Mouse (Mus musculus) liver, embryonic 15.5 days (tissue): ENCODE data around the gene Nop53. TPM values are rescaled to one million over a fixed set of nuclear protein-coding genes. Genes with fewer than 3 reads are reported as not detected.
"Not testable (repeated sequence)": the region's sequence is repeated elsewhere in the genome, so short reads cannot be mapped to it uniquely, and the experiment has no call there.

ENCODE experiments used
- ATAC-seq: fragments of 200-750 bp; cut with Nextera tagmentation; 2 replicates; pipeline ENCODE4 v1.8.0; 2017; ENCODE audit warnings: moderate number of reproducible peaks, mild to moderate bottlenecking, moderate library complexity; ENCODE audit not compliant: insufficient read depth
- H3K27ac ChIP-seq: fragments of 300-500 bp; sonication (generic); replicated peaks from 2 replicates; pipeline ENCODE4 v1.5.1; 2015; ENCODE audit warnings: mild to moderate bottlenecking, inconsistent platforms
- H3K27me3 ChIP-seq: fragments of 300-500 bp; sonication (generic); 2 replicates; pipeline ENCODE4 v1.6.1; 2015; ENCODE audit warnings: mild to moderate bottlenecking, inconsistent platforms
- H3K36me3 ChIP-seq: fragments of 300-500 bp; sonication (generic); replicated peaks from 2 replicates; pipeline ENCODE4 v1.6.1; 2015; ENCODE audit warnings: moderate library complexity, mild to moderate bottlenecking, inconsistent platforms
- H3K4me1 ChIP-seq: fragments of 300-500 bp; sonication (generic); replicated peaks from 2 replicates; pipeline ENCODE4 v1.6.1; 2015; ENCODE audit warnings: inconsistent platforms
- H3K4me2 ChIP-seq: fragments of 300-500 bp; sonication (generic); 2 replicates; pipeline ENCODE4 v1.6.1; 2015; ENCODE audit warnings: moderate library complexity, mild to moderate bottlenecking, inconsistent platforms
- H3K4me3 ChIP-seq: fragments of 300-500 bp; sonication (generic); replicated peaks from 2 replicates; pipeline ENCODE4 v1.5.1; 2015; ENCODE audit warnings: mild to moderate bottlenecking, inconsistent platforms
- H3K9ac ChIP-seq: fragments of 300-500 bp; sonication (generic); 2 replicates; pipeline ENCODE4 v1.6.1; 2015; ENCODE audit warnings: moderate library complexity, mild to moderate bottlenecking, inconsistent platforms
- H3K9me3 ChIP-seq: fragments of 300-500 bp; sonication (generic); replicated peaks from 2 replicates; pipeline ENCODE4 v1.6.1; 2016; ENCODE audit warnings: inconsistent platforms
- WGBS: fragments of 180-500 bp; shearing (Covaris S2); methylation state at CpG from one replicate; pipeline ENCODE4 v1.1.7; 2015; ENCODE audit warnings: mixed read lengths; ENCODE audit not compliant: insufficient replicate concordance; 5-methylcytosine and 5-hydroxymethylcytosine counted together
- polyA plus RNA-seq: library from polyadenylated mRNA; unstranded; fragments of >200 nt; fragmentation: Nextera tagmentation; extraction: Ambion mirVana; gene quantifications from 2 replicates; pipeline ENCODE4 v1.2.1, GENCODE M21; 2015

The Nop53 gene
- polyA plus RNA-seq, 1 experiment from 2014 or later, result 81.2 TPM

GRCm38 (mm10) chr7:15918371-15918770 is 27.5 kb downstream of the Nop53 start:
- H3K36me3 ChIP-seq, result peaks cover 31% of the 10 kb centered on the region
- H3K9me3 ChIP-seq, result no peaks in the 10 kb centered on the region
- no peak overlapping the region for H3K4me2 ChIP-seq
- no peak for ATAC-seq
- H3K27me3 ChIP-seq, result no peaks in the 10 kb centered on the region
- H3K4me1 ChIP-seq, result peaks cover 46% of the 10 kb centered on the region
- H3K27ac ChIP-seq, result no peak overlapping the region
- no peak overlapping the region for H3K4me3 ChIP-seq
- H3K9ac ChIP-seq, result no peak overlapping the region

- no peak overlapping the region for H3K4me3 ChIP-seq
- no peak overlapping the region for H3K27ac ChIP-seq
- peaks cover 31% of the 10 kb centered on the region for H3K36me3 ChIP-seq
- no peak overlapping the region for H3K9ac ChIP-seq
- no peaks in the 10 kb centered on the region for H3K9me3 ChIP-seq
- no peaks in the 10 kb centered on the region for H3K27me3 ChIP-seq
- ATAC-seq, result no peak
- peaks cover 34% of the 10 kb centered on the region for H3K4me1 ChIP-seq
- WGBS, result 59% methylated on average over 4 of the region's 4 CpGs
- H3K4me2 ChIP-seq, result no peak overlapping the region
Observed at GRCm38 (mm10) chr7:15916996-15917395, 28.9 kb downstream of the Nop53 start.

GRCm38 (mm10) chr7:15916134-15916723 is 29.6 kb downstream of the Nop53 start:
- no peaks in the 10 kb centered on the region for H3K27me3 ChIP-seq
- H3K27ac ChIP-seq, result no peak overlapping the region
- H3K4me1 ChIP-seq, result peaks cover 26% of the 10 kb centered on the region
- no peak overlapping the region for H3K4me2 ChIP-seq
- H3K4me3 ChIP-seq, result no peak overlapping the region
- H3K9ac ChIP-seq, result no peak overlapping the region
- ATAC-seq, result no peak
- 66% methylated on average over 3 of the region's 3 CpGs for WGBS
- no peaks in the 10 kb centered on the region for H3K9me3 ChIP-seq
- peaks cover 31% of the 10 kb centered on the region for H3K36me3 ChIP-seq

DNA sequence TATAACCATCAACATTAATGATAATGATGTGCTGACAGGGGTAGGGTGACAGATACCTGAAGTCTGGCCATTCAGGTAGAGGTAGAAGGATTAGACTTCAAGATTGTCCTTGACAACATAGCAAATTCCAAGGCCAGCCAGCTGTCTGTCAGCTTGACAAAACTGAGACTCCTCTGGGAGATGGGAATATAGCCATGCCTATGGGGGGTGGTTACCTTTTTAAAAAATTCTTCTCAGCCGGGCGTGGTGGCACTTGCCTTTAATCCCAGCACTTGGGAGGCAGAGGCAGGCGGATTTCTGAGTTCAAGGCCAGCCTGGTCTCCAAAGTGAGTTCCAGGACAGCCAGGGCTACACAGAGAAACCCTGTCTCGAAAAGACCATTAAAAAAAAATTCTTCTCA is 30.2 kb downstream of the Nop53 start:
- Histone ChIP-seq H3K36me3 (peaks cover 31% of the 10 kb centered on the region), H3K4me1 (peaks cover 21% of the 10 kb centered on the region)
- H3K27ac ChIP-seq, H3K4me3 ChIP-seq, H3K4me2 ChIP-seq, ATAC-seq, H3K9me3 ChIP-seq, H3K27me3 ChIP-seq, H3K9ac ChIP-seq: not testable (repeated sequence)
- WGBS, result 66% methylated on average over 4 of the region's 4 CpGs

GRCm38 (mm10) chr7:15914751-15915150 is 31.1 kb downstream of the Nop53 start:
- Histone ChIP-seq H3K9ac (no peak overlapping the region), H3K36me3 (peaks cover 25% of the 10 kb centered on the region), H3K4me1 (peaks cover 11% of the 10 kb centered on the region), H3K4me2 (no peak overlapping the region), H3K9me3 (no peaks in the 10 kb centered on the region), H3K27ac (no peak overlapping the region), H3K27me3 (no peaks in the 10 kb centered on the region), H3K4me3 (no peak overlapping the region)
- no peak for ATAC-seq
- 67% methylated on average over 2 of the region's 2 CpGs for WGBS

- peaks cover 20% of the 10 kb centered on the region for H3K36me3 ChIP-seq
- H3K9me3 ChIP-seq, result no peaks in the 10 kb centered on the region
- no peaks in the 10 kb centered on the region for H3K27me3 ChIP-seq
- ATAC-seq, result no peak
- no peak overlapping the region for H3K4me3 ChIP-seq
- no peak overlapping the region for H3K27ac ChIP-seq
- no peak overlapping the region for H3K9ac ChIP-seq
- H3K4me2 ChIP-seq, result no peak overlapping the region
- peaks cover 6% of the 10 kb centered on the region for H3K4me1 ChIP-seq
- WGBS, result 30% methylated on average over 2 of the region's 2 CpGs
Observed at GRCm38 (mm10) chr7:15914252-15914651, 31.6 kb downstream of the Nop53 start.

DNA sequence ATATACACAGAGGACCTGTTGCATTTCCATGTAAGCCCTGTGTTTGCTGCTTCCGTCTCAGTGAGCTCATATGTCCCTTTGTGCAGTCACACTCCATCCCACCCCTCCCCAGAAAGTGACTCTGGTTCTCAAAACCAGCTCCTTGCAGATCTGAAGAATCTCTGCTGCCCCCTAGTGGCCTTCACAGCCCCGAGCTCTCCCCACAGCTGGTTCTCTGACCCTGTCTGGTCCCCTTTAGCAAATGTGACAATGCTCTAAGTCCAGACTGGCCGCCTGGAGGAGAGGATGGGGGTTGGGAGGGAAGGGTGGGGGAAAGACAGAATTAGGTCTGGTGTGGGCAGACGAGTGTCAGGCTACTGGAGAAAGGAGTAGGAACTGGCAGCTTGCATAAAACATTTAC is 33.7 kb downstream of the Nop53 start:
- H3K27me3 ChIP-seq, result no peaks in the 10 kb centered on the region

GRCm38 (mm10) chr7:15910521-15910920 is 35.4 kb downstream of the Nop53 start:
- H3K9ac ChIP-seq, result no peak overlapping the region
- no peaks in the 10 kb centered on the region for H3K4me1 ChIP-seq
- no peaks in the 10 kb centered on the region for H3K27me3 ChIP-seq
- no peak overlapping the region for H3K4me3 ChIP-seq
- H3K27ac ChIP-seq, result no peak overlapping the region
- H3K9me3 ChIP-seq, result no peaks in the 10 kb centered on the region
- H3K36me3 ChIP-seq, result no peaks in the 10 kb centered on the region
- ATAC-seq, result no peak
- 58% methylated on average over 5 of the region's 5 CpGs for WGBS
- no peak overlapping the region for H3K4me2 ChIP-seq

More for the DNA sequence above, 33.7 kb downstream of the Nop53 start:
- no peak for ATAC-seq
- WGBS, result 0% methylated on average over 4 of the region's 4 CpGs
- no peak overlapping the region for H3K9ac ChIP-seq
- peaks cover 4% of the 10 kb centered on the region; the same call in 1 of the 2 replicates for H3K36me3 ChIP-seq
- no peaks in the 10 kb centered on the region for H3K9me3 ChIP-seq
- H3K4me1 ChIP-seq, result no peaks in the 10 kb centered on the region
- H3K4me3 ChIP-seq, result no peak overlapping the region
- no peak overlapping the region for H3K27ac ChIP-seq
- no peak overlapping the region for H3K4me2 ChIP-seq

- WGBS, result 60% methylated on average over 8 of the region's 8 CpGs
- Histone ChIP-seq H3K36me3 (no peaks in the 10 kb centered on the region), H3K4me1 (no peaks in the 10 kb centered on the region), H3K4me3 (no peak overlapping the region), H3K27ac (no peak overlapping the region), H3K4me2 (no peak overlapping the region), H3K27me3 (no peaks in the 10 kb centered on the region), H3K9ac (no peak overlapping the region), H3K9me3 (no peaks in the 10 kb centered on the region)
- no peak for ATAC-seq
Observed at GRCm38 (mm10) chr7:15907971-15908590, 37.8 kb downstream of the Nop53 start.

- 47% methylated on average over 1 of the region's 1 CpGs for WGBS
- Histone ChIP-seq H3K4me1 (no peaks in the 10 kb centered on the region), H3K4me3 (no peak overlapping the region), H3K4me2 (no peak overlapping the region), H3K9ac (no peak overlapping the region), H3K27me3 (no peaks in the 10 kb centered on the region), H3K36me3 (no peaks in the 10 kb centered on the region), H3K27ac (no peak overlapping the region), H3K9me3 (no peaks in the 10 kb centered on the region)
- ATAC-seq, result no peak
Observed at GRCm38 (mm10) chr7:15906602-15907001, 39.3 kb downstream of the Nop53 start.

- 66% methylated on average over 7 of the region's 7 CpGs for WGBS
- H3K27ac ChIP-seq, result no peak overlapping the region
- no peaks in the 10 kb centered on the region for H3K9me3 ChIP-seq
- ATAC-seq, result no peak
- no peaks in the 10 kb centered on the region for H3K4me1 ChIP-seq
- H3K36me3 ChIP-seq, result no peaks in the 10 kb centered on the region
- no peaks in the 10 kb centered on the region for H3K27me3 ChIP-seq
- H3K9ac ChIP-seq, result no peak overlapping the region
- H3K4me3 ChIP-seq, result no peak overlapping the region
- no peak overlapping the region for H3K4me2 ChIP-seq
Observed at GRCm38 (mm10) chr7:15905861-15906260, 40.0 kb downstream of the Nop53 start.
